Mouse (Mus musculus): ENCODE measurements around the gene Zbed5. TPM values are rescaled to one million over a fixed set of nuclear protein-coding genes. Genes with fewer than 3 reads are reported as not detected.
A peak's percentile ranks its signal among the peaks of the same experiment; 100 is the strongest.
"Not testable (repeated sequence)": the region's sequence is repeated elsewhere in the genome, so short reads cannot be mapped to it uniquely, and the experiment has no call there.

Gene Zbed5
- polyA plus RNA-seq, 1 experiment, result 7.5 TPM

GRCm38 (mm10) chr5:129908242-129908965, 12.9 kb downstream of the Zbed5 start, which contains the start of gene Nupr1l:
Nupr1l (plus strand) TSS chr5:129908540.
- DNase-seq (ENCODE audit: extremely low spot score in 1 of 2, low spot score in 1 of 2), result peak; percentile 81 to 88

- DNase-seq (ENCODE audit: extremely low spot score in 1 of 2, low spot score in 1 of 2), result no peak
These were observed 13.6 kb downstream of the Zbed5 start for GRCm38 (mm10) chr5:129909147-129909546.

- no peak for DNase-seq (ENCODE audit: extremely low spot score in 1 of 2, low spot score in 1 of 2)
These were observed 14.1 kb downstream of the Zbed5 start for GRCm38 (mm10) chr5:129909591-129909990.

- DNase-seq (ENCODE audit: extremely low spot score in 1 of 2, low spot score in 1 of 2), result no peak
These were observed 18.5 kb downstream of the Zbed5 start for GRCm38 (mm10) chr5:129914024-129914423.

GRCm38 (mm10) chr5:129915491-129915890, 20.0 kb downstream of the Zbed5 start:
- not testable (repeated sequence) for DNase-seq (ENCODE audit: extremely low spot score in 1 of 2, low spot score in 1 of 2)

GRCm38 (mm10) chr5:129918065-129918651, 22.6 kb downstream of the Zbed5 start:
- no peak for DNase-seq (ENCODE audit: extremely low spot score in 1 of 2, low spot score in 1 of 2)

GRCm38 (mm10) chr5:129918752-129919151, 23.2 kb downstream of the Zbed5 start:
- no peak for DNase-seq (ENCODE audit: extremely low spot score in 1 of 2, low spot score in 1 of 2)

GRCm38 (mm10) chr5:129919320-129919719, 23.8 kb downstream of the Zbed5 start:
- DNase-seq (ENCODE audit: extremely low spot score in 1 of 2, low spot score in 1 of 2), result no peak

GRCm38 (mm10) chr5:129921972-129922371, 26.4 kb downstream of the Zbed5 start:
- DNase-seq (ENCODE audit: extremely low spot score in 1 of 2, low spot score in 1 of 2), result no peak

GRCm38 (mm10) chr5:129924820-129925452, 29.4 kb downstream of the Zbed5 start:
- no peak for DNase-seq (ENCODE audit: extremely low spot score in 1 of 2, low spot score in 1 of 2)

GRCm38 (mm10) chr5:129925933-129926332, 30.4 kb downstream of the Zbed5 start:
- no peak for DNase-seq (ENCODE audit: extremely low spot score in 1 of 2, low spot score in 1 of 2)

- DNase-seq (ENCODE audit: extremely low spot score in 1 of 2, low spot score in 1 of 2), result no peak
These were observed 34.7 kb downstream of the Zbed5 start for GRCm38 (mm10) chr5:129929924-129930855.

- DNase-seq (ENCODE audit: extremely low spot score in 1 of 2, low spot score in 1 of 2), result no peak
These were observed 41.4 kb downstream of the Zbed5 start for GRCm38 (mm10) chr5:129936941-129937340.

GRCm38 (mm10) chr5:129940281-129940680, 44.8 kb downstream of the Zbed5 start:
- no peak for DNase-seq (ENCODE audit: extremely low spot score in 1 of 2, low spot score in 1 of 2)

GRCm38 (mm10) chr5:129940736-129941494, 45.4 kb downstream of the Zbed5 start:
- DNase-seq (ENCODE audit: extremely low spot score in 1 of 2, low spot score in 1 of 2), result no peak

- peak; percentile 94 to 99 for DNase-seq (ENCODE audit: extremely low spot score in 1 of 2, low spot score in 1 of 2)
These were observed 46.0 kb downstream of the Zbed5 start, which contains the start of gene Vkorc1l1 for GRCm38 (mm10) chr5:129941495-129942045. Vkorc1l1 (plus strand) TSS chr5:129941970.

- DNase-seq (ENCODE audit: extremely low spot score in 1 of 2, low spot score in 1 of 2), result peak in 1 of 2 experiments; percentile 19
These were observed 46.8 kb downstream of the Zbed5 start for GRCm38 (mm10) chr5:129942073-129942939.

- no peak for DNase-seq (ENCODE audit: extremely low spot score in 1 of 2, low spot score in 1 of 2)
These were observed 47.9 kb downstream of the Zbed5 start for GRCm38 (mm10) chr5:129943402-129943801.

Data from frontal cortex, adult 2 months (tissue).